Mouse (Mus musculus): ENCODE data around the gene Slc22a12.

Slc22a12 gene

DNA sequence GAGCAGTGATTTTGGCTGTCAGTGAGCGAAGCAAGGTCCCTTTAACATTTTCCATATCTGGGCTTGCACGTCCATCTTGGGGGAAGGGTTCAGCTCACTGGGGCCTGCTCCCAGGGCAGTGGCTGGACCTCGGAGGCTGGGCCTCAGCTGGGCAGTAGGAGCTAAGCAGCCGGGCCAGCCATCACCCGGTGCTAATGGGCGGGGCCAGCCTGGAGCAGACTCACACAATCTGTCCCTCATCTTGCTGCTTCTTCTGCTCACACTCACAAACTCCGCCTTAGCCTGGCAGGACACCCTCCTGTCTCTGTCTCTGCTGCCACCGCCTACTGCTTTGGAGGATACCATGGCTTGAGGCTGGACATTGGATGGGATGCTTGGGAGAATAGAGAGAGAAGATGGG is 26.7 kb downstream of the Slc22a12 start:
- no peak for DNase-seq (ENCODE audit: low spot score in 2 of 2)

GRCm38 (mm10) chr19:6515448-6515847 is 27.4 kb downstream of the Slc22a12 start:
- DNase-seq (ENCODE audit: low spot score in 2 of 2), result no peak

GRCm38 (mm10) chr19:6514940-6515339 is 27.9 kb downstream of the Slc22a12 start:
- no peak for DNase-seq (ENCODE audit: low spot score in 2 of 2)

DNA sequence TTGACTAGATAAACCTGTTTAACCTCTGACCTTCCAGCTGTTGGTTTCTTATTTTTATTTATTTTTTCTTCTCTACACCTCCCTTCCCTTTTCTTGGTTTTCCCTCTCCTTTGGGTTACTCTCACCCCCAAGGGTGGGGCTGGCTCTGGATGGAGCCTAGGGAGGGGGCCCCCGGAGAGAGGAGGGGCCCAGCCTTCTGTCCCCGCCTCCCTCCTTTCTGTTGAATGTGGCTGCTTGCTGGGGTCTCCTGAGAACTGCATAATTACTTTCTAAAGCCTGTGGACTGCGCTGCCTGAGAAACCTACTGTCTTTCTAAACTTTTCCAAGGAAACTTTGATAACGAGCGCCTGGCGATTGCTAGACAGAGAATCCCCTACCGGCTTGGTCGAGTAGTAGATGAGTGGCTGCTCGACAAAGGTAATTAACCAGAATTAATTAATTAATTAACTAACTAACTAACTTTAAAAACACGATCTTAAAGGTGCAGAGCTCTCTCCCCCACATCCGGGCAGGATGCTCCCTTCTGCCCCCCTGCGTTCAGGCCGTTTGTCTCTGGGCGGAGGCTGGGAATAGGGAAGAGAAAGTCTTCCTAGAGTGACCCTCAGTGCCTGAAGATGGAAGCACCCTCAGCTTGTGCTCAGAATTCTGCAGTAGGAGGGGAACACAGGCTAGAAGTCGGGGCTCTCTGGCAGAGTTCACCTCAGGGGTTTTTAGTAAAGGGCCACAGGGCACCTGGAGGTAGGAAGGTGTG is 29.3 kb downstream of the Slc22a12 start:
- DNase-seq (ENCODE audit: low spot score in 2 of 2), result no peak

DNA sequence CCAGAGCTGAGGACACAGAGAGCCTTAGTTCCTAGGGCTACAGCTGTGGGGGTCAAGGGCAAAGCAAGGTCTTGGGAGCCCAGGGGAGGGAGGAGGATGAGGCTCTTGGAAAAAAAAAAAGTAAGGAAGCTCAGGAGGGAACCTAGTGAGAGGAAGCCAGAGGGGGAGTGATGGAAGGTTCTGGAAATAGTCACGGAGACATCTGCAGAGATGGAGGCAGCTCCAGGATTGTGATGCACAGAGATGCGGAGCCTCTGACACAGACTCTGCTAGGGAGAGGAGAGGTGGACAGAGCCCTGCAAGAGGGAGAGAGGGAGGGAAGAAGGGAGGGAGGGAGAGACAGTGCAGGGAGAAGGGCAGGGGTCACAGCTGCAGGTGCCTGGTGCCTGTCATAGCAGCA is 32.3 kb downstream of the Slc22a12 start:
- DNase-seq (ENCODE audit: low spot score in 2 of 2), result no peak

- DNase-seq (ENCODE audit: low spot score in 2 of 2), result no peak
These were observed 33.0 kb downstream of the Slc22a12 start for GRCm38 (mm10) chr19:6509881-6510280.

GRCm38 (mm10) chr19:6507393-6507792 is 35.4 kb downstream of the Slc22a12 start:
- peak; percentile 72 to 78 for DNase-seq (ENCODE audit: low spot score in 2 of 2)

GRCm38 (mm10) chr19:6504656-6505045 is 38.2 kb downstream of the Slc22a12 start:
- DNase-seq (ENCODE audit: low spot score in 2 of 2), result no peak

DNA sequence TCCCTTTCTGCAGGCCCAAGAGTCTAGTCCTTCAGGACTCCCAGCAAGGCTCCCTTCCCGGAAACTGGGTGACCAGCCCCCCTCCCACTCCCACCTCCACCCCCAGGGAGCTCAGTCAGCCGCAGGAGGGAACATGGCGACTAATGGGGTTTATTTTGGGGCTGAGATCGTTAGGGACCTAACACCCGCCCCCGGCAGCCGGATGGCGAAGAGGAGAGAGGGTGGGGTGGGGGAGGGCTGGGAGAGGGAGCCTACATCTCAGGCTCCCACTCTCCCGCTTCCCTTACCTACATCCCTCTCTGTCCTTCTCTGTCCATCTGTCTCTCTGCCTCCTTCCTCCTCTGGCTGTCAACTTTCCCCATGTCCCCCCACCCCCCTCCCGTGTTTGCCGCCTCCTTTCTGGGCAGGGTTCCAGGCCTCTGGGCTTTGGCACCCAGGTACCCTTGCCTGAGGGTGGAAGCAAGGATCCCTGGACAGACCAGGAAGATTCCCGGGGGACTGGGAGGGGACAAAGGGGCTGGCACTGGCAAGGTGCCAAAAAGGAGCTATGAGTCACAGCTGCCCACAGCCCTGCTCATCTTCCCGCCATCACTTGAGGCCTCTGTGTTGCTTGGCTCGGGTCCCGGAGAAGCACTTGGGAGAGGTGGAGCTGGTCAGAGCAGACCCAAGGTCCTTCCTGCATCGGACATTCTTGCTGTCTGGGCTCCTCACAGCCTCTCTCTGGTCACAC is 38.7 kb downstream of the Slc22a12 start:
- peak; percentile 77 to 79 for DNase-seq (ENCODE audit: low spot score in 2 of 2)

GRCm38 (mm10) chr19:6502543-6503319 is 40.1 kb downstream of the Slc22a12 start:
- DNase-seq (ENCODE audit: low spot score in 2 of 2), result peak; percentile 64 to 69

- peak; percentile 77 to 84 for DNase-seq (ENCODE audit: low spot score in 2 of 2)
These were observed 40.7 kb downstream of the Slc22a12 start for GRCm38 (mm10) chr19:6502035-6502541.

GRCm38 (mm10) chr19:6500636-6501025 is 42.2 kb downstream of the Slc22a12 start:
- DNase-seq (ENCODE audit: low spot score in 2 of 2), result no peak

DNA sequence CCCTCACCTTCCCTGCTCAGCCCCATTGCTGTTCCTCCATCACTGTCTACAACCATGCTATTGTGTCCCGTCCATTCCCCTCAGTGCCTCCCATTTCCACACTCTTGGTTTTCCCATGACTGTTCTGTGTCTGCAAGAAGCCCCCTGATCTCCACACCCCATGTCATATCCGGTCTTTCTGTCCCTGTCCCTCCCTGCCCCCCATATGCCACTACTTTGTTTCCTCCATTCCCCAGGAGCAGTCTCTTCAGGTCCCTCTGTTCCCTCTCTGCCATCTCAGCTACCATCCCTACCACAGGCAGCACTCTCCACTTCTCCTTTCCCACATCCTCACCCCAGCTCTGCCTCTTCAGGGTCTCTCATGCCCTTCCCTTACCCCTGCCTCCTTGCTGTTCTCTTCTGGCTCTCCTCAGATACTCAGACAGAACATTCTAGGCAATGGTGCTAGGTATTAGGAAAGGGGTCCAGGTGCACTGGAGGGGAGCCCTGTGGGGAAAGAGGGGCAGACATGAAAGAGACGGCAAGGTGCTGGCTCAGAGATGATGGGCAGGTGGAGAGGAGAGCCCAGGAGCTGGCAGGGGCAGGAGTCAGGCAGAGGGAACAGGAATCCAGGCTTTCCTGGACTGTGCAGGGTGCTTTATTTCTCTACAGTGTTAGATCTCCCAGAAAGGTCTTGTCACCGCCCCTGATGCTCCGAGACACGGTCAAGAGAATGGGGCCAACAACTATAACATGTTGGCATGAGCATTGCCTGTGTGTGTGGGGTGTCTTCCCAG is 42.8 kb downstream of the Slc22a12 start:
- no peak for DNase-seq (ENCODE audit: low spot score in 2 of 2)

DNA sequence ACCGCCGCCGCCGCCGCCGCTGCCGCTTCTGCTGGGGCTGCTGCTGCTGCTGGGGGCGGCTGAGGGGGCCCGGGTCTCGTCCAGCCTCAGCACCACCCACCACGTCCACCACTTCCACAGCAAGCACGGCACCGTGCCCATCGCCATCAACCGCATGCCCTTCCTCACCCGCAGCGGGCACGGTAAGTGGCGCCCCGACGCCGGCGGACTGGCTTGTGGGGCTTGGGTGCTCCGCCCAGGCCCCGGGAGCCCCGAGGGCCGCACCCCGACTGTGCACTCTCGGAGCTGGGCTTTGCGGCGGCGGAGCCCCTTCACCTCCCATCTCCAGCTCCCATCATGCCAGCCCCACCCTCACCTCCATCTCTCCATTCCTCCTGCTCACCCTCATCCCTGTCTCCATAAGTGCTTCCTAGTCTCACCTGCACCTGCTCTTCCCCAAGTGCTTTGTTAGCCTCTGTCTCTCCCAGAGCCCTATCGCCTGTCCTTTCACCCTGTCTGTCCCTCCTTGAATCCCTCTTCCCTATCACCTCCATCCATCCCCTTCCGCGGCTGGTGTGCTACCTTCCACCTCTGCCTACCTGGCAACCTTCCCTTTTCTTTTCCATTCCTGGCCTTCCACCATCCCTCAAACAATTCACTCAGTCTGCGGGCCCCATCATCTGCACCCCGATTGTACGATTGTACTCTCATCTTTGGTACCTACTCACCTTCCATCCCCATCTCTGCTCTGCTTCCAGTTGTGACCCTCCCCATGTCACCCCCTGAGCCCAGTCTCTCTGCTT is 44.3 kb downstream of the Slc22a12 start:
- DNase-seq (ENCODE audit: low spot score in 2 of 2), result no peak

GRCm38 (mm10) chr19:6497803-6498202 is 45.0 kb downstream of the Slc22a12 start:
- DNase-seq (ENCODE audit: low spot score in 2 of 2), result no peak

GRCm38 (mm10) chr19:6497150-6497801 is 45.6 kb downstream of the Slc22a12 start:
- DNase-seq (ENCODE audit: low spot score in 2 of 2), result peak; percentile 74 to 76

DNA sequence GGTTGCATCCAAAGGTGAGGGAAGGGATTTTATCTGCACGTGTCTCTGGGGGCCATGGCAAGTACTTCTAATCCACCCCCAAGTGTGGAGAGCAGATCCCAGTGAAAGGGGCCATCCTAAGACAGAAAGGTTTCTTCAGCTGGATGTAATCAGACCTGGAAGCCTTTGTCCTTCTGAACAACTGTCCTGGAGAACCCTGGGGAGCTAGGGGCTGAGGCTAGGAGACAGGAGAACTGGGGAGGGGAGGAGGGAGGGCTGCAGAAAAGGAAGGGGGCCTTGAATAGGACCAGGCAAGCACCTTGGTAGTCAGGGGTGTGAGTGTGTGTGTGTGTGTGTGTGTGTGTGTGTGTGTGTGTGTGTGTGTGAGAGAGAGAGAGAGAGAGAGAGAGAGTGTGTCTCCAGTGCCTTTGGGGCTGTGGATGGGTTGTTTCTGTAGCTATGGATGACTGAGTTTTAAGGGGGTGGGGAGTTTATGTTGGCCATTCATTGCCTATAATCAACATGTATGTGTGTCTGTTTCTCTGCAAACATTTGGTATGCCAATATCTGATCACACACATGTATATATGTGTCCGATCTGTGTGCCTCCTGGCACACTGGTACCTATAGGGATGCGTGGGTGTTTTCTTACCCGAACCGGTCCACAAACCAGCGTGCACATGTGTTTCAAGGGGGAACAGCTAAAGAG is 46.2 kb downstream of the Slc22a12 start:
- peak in 1 of 2 experiments; percentile 45 for DNase-seq (ENCODE audit: low spot score in 2 of 2)

DNA sequence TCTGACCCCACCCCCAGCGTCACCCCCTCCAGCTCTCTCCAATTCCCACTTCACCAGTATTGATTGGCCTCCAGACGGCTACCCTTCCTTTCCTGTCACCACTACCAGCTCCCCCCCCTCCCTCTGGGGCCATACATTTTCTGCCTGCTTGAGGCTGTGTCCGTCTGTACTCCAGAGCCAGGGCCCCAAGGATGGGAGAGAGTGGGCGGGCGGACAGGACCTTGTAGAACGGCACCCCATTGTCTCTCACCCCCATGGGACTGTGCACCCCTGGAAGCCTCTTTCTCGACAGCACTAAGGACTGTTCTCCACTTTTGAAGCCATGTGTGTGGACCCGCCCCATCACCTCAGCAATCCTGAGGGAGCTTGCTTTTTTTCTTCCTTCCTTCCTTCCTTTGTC is 47.1 kb downstream of the Slc22a12 start:
- no peak for DNase-seq (ENCODE audit: low spot score in 2 of 2)

GRCm38 (mm10) chr19:6494504-6495170 is 48.2 kb downstream of the Slc22a12 start:
- DNase-seq (ENCODE audit: low spot score in 2 of 2), result no peak

Measured in right cerebral cortex, adult 2 months (tissue).